Mouse (Mus musculus) frontal cortex, postnatal 36 days (tissue): Measurements from ENCODE around the gene Gigyf1.

ENCODE experiments used
- DNase-seq, 2 experiments: peaks; one replicate each; pipeline ENCODE4 v3.0.0; 2022; ENCODE audit warnings: low spot score in 2 of 2

The Gigyf1 gene

GRCm38 (mm10) chr5:137518436-137518835, at the start of gene Gigyf1:
TSS of gene Gigyf1 (plus strand) at chr5:137518548.
- DNase-seq, result no peak

- no peak for DNase-seq
Observed at GRCm38 (mm10) chr5:137472252-137472904, 46.0 kb upstream of the Gigyf1 start.

DNA sequence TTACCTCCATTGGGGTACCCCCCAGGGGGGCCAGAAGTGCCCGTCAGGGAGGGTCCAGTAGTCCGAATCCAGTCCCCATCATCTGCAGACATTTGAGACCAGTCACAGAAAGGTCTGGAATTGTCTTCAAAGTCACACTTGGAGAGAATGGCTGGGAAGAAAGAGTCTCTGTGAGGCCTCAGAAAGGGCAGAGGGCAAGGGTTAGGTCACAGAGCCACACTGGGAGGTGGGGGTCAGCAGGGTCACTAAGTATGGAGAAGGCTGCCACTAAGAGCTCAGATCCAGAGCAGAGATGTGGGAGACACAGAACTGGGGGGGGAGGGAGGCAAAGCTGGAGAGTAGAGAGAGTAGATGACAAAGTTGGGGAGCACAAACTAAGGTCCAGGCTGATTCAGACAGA, 44.0 kb upstream of the Gigyf1 start:
- DNase-seq, result no peak

DNA sequence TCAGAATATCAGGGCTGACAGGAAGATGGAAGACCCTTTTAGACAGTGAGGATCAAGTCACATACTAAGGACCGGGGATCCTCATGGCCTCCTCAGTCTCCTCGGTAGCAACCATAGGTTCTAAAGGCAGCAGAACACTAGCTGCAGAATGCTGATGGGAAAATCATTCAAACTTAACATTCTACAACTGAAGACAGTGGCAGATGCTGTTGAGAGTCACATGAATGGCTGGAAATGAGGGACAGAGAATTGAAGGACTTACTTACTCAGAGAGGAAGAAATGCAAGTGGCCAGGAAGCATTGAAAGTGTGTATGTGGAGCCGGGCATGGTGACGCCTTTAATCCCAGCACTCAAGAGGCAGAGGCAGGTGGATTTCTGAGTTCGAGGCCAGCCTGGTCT, 41.4 kb upstream of the Gigyf1 start, which contains the start of gene Zan:
Gene Zan (minus strand): TSS at position 101 of the 400 bp plus-strand sequence.
- DNase-seq, result no peak

- DNase-seq, result peak; percentile 79 to 87
Observed at GRCm38 (mm10) chr5:137481138-137481537, 37.2 kb upstream of the Gigyf1 start.

- DNase-seq, result no peak
Observed at GRCm38 (mm10) chr5:137481897-137482296, 36.5 kb upstream of the Gigyf1 start.

- DNase-seq, result no peak
Observed at GRCm38 (mm10) chr5:137485071-137485850, 33.1 kb upstream of the Gigyf1 start.

GRCm38 (mm10) chr5:137485851-137486155, 32.5 kb upstream of the Gigyf1 start:
- DNase-seq, result no peak

GRCm38 (mm10) chr5:137487616-137488015, 30.7 kb upstream of the Gigyf1 start:
- no peak for DNase-seq

GRCm38 (mm10) chr5:137491559-137491958, 26.8 kb upstream of the Gigyf1 start:
- DNase-seq, result no peak

GRCm38 (mm10) chr5:137493831-137494230, 24.5 kb upstream of the Gigyf1 start:
- DNase-seq, result no peak

- DNase-seq, result no peak
Observed at GRCm38 (mm10) chr5:137500186-137500585, 18.2 kb upstream of the Gigyf1 start.

- DNase-seq, result peak; percentile 100
Observed at GRCm38 (mm10) chr5:137501709-137502666, 16.4 kb upstream of the Gigyf1 start, which contains the start of gene Pop7. TSS of gene Pop7 (minus strand) at chr5:137502518.

DNA sequence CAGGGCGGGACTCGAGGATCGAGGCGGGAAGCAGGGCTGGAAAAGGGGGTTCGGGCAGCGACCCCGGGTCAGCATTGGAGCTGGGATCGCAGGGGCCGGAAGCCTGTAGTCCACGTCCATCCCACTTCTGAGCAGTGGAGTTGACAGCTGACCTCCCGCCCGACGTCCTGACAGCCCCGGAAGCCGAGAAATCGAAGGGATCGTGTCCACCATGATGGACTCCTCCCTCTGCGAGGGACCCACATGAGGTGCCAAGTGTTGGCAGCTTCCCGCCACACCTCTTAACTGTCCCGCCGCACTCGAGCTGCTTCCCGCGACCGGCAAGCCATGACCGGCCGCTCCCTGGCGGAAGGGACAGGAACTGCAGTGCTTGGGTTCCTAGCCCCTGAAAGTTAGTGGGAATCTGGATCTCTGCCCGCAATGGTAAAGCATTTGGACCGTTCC, 15.7 kb upstream of the Gigyf1 start:
- peak; percentile 68 to 74 for DNase-seq

GRCm38 (mm10) chr5:137504041-137504440, 14.3 kb upstream of the Gigyf1 start:
- no peak for DNase-seq

DNA sequence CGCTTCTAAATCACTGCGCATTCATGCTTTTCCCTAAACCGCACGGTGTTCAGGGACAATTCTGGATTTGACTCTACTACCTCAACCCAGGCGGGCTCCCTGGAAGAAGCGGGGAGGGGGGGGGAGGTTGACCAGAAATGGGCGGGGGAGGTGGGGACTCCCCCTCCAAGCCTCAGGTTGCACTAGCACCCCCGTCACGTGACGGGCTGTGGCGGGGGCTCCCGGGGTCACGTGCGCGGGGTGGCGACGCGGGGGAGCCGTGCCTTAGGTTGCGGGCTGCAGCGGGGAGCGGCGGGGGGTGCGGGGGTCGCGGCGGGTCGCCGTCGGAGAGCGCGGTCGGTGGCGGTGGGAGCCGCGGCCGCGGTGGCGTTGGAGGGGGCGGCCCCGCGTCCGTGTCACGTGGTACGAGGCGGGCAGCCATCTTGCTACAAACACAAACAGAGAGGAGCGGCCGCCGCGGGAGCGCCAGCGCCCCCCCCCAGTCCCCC, 8.3 kb upstream of the Gigyf1 start:
- DNase-seq, result peak; percentile 80 to 81

DNA sequence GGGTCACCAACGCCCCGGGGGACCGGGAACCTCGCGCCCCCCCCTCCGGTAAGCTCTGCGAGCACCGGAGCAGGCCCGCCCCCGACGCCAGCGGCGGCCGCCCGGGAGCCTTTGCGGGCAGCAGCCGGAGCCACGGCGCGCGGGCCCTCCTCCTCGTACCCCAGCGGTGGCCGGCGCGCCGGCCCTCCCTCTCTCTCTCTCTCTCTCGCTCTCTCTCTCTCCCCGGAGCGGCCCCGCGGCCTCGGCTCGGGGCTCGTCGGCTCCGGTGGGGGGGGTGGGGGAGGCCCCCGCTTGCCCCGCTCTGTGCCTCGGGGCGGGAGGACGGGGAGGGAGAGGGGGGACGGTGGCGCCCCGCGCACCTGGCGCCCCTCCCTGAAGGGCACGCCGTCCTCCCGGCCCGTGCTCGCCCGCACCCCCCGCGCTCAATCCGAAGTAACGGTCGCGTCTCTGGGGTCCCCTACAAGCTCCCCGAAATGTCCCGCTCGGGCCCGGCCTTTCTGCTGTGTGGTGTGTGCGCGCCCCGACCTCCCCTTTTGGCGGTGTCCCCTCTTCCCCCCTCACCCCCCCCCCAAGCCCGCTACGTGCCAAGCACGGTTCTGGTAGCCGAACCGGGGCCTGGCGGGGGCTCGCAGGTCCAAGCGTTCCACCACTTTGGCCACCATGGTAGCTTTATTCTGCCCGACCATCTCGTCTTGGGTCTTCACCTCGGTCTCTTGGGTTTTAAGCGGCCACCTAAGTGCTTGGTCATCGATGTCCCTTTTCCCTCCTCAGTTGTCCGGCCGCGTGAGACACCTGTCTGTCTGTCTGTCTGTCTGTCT, 7.6 kb upstream of the Gigyf1 start:
- DNase-seq, result no peak

GRCm38 (mm10) chr5:137511706-137512105, 6.6 kb upstream of the Gigyf1 start:
- no peak for DNase-seq

DNA sequence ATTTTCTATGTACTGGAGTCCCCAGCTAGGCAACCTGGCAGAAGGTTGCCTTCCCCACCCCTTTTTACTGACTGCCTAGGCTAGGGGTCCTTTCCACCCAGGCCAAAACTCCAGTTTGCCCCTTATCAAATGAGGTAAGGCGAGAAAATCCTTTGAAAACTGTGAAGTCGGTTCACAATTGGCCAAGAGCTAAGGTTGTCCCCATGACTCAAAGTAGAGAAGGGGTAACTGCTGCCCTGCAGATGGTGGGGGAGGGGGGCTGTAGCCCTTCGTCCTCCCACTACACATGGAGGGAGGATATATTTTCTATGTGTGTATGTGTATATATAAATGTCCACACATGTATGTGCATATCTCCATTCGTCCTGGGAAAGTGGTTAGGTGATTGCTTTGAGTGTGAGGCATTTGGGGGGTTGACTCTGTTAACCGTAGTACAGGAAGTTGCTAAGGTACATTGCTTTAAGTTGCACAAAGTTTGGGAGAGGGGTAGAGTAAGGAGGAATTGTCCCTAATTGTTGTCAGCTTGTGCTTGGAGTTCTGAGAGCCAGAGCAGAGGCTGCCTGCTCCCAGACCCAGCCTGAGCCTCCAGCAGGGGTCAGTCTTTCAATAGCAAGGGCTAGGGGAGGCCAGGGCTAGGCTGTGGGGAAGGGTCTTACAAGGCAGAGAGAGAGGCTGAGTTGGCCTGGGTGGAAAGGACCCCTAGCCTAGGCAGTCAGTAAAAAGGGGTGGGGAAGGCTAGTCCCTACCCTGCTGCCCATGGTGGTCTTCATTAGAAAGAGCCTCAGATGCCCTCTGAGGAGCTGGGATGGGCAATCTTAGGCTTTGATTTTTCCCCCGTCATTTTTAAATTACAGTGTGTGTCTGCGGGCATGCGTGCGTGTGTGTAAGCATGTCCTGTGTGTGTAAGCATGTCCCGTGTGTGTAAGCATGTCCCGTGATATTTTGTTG, 5.2 kb upstream of the Gigyf1 start:
- no peak for DNase-seq
